Mouse (Mus musculus) myocyte (in vitro differentiated cells): ENCODE data around the gene Gipr.

ENCODE experiments used
- CEBPB ChIP-seq: IDR thresholded peaks from 2 replicates; pipeline ENCODE4 v1.6.1; 2011; ENCODE audit warnings: mild to moderate bottlenecking, moderate library complexity; ENCODE audit not compliant: poor library complexity, insufficient read depth, severe bottlenecking
- E2F4 ChIP-seq: IDR thresholded peaks from one replicate; pipeline ENCODE4 v1.6.1; 2011; ENCODE audit warnings: mild to moderate bottlenecking, control low read depth, moderate library complexity; ENCODE audit not compliant: insufficient read depth
- MAX ChIP-seq: IDR thresholded peaks from one replicate; pipeline ENCODE4 v1.6.1; 2011; ENCODE audit warnings: low read depth, mild to moderate bottlenecking, control low read depth
- MYOG ChIP-seq, 3 experiments: IDR thresholded peaks; one replicate each; pipeline ENCODE4 v1.6.1; 2011; ENCODE audit warnings: control low read depth in 2 of 3, low read depth in 2 of 3, mild to moderate bottlenecking in 2 of 3; ENCODE audit not compliant: insufficient read length in 2 of 3, control insufficient read depth in 1 of 3, insufficient read depth in 1 of 3
- POLR2A ChIP-seq: IDR thresholded peaks from one replicate; pipeline ENCODE4 v1.6.1; 2011; ENCODE audit warnings: low read depth, mild to moderate bottlenecking, control low read depth, moderate library complexity; ENCODE audit not compliant: insufficient read length
- POLR2AphosphoS2 ChIP-seq: IDR thresholded peaks from one replicate; pipeline ENCODE4 v1.6.1; 2011; ENCODE audit warnings: low read depth, control low read depth; ENCODE audit not compliant: insufficient read length
- TCF12 ChIP-seq: IDR thresholded peaks from one replicate; pipeline ENCODE4 v1.6.1; 2011; ENCODE audit warnings: mild to moderate bottlenecking, control low read depth; ENCODE audit not compliant: poor library complexity, insufficient read depth, severe bottlenecking
- TCF3 ChIP-seq: IDR thresholded peaks from one replicate; pipeline ENCODE4 v1.6.1; 2011; ENCODE audit warnings: low read depth, control low read depth; ENCODE audit not compliant: insufficient read length
- USF1 ChIP-seq: IDR thresholded peaks from one replicate; pipeline ENCODE4 v1.6.1; 2011; ENCODE audit warnings: low read depth, mild to moderate bottlenecking, control low read depth, moderate library complexity

- TF ChIP-seq POLR2A (no peak), USF1 (no peak), MYOG (IDR thresholded peaks at IDR 0.05; ENCODE audit: control insufficient read depth in 1 of 3, insufficient read depth in 1 of 3, insufficient read length in 2 of 3, low read depth in 2 of 3) (no peak), POLR2AphosphoS2 (no peak), TCF3 (no peak), E2F4 (no peak), MAX (no peak), TCF12 (no peak), CEBPB (no peak)
These were observed 11.3 kb upstream of the Gipr start for GRCm38 (mm10) chr7:19177216-19177615.
